Mouse (Mus musculus) intestine, embryonic 16.5 days (tissue): Measurements from ENCODE around the gene March4. TPM values are rescaled to one million over a fixed set of nuclear protein-coding genes. Genes with fewer than 3 reads are reported as not detected.

Source experiments
- ATAC-seq: fragments of 200-750 bp; cut with Nextera tagmentation; 2 replicates; pipeline ENCODE4 v1.8.0; 2017; ENCODE audit warnings: moderate TSS enrichment, moderate library complexity
- H3K27ac ChIP-seq: fragments of 300-500 bp; sonication (generic); 2 replicates; pipeline ENCODE4 v1.5.1; 2014; ENCODE audit warnings: mild to moderate bottlenecking, low read length
- H3K27me3 ChIP-seq: fragments of 300-500 bp; sonication (generic); replicated peaks from 2 replicates; pipeline ENCODE4 v1.6.1; 2014; ENCODE audit warnings: low read length, control low read depth, mixed read lengths; ENCODE audit not compliant: control insufficient read depth, insufficient read depth
- H3K36me3 ChIP-seq: fragments of 300-500 bp; sonication (generic); 2 replicates; pipeline ENCODE4 v1.6.1; 2014; ENCODE audit warnings: low read length, control low read depth; ENCODE audit not compliant: control insufficient read depth, insufficient read depth
- H3K4me1 ChIP-seq: fragments of 300-500 bp; sonication (generic); 2 replicates; pipeline ENCODE4 v1.6.1; 2014; ENCODE audit warnings: low read length, control low read depth, mixed read lengths; ENCODE audit not compliant: control insufficient read depth, insufficient read depth
- H3K4me2 ChIP-seq: fragments of 300-500 bp; sonication (generic); 2 replicates; pipeline ENCODE4 v1.6.1; 2014; ENCODE audit warnings: low read depth, low read length, control low read depth
- H3K4me3 ChIP-seq: fragments of 300-500 bp; sonication (generic); 2 replicates; pipeline ENCODE4 v1.5.1; 2014; ENCODE audit warnings: mild to moderate bottlenecking, low read length
- H3K9ac ChIP-seq: fragments of 300-500 bp; sonication (generic); 2 replicates; pipeline ENCODE4 v1.6.1; 2014; ENCODE audit warnings: low read depth, low read length
- H3K9me3 ChIP-seq: fragments of 300-500 bp; sonication (generic); 2 replicates; pipeline ENCODE4 v1.6.1; 2016; ENCODE audit warnings: low read length, control low read depth; ENCODE audit not compliant: control insufficient read depth
- WGBS: fragments of 180-500 bp; shearing (Covaris S2); extraction: QIAGEN DNeasy Blood & Tissue Kit; methylation state at CpG from one replicate; pipeline ENCODE4 v1.1.7; 2014; 5-methylcytosine and 5-hydroxymethylcytosine counted together
- polyA plus RNA-seq: library from polyadenylated mRNA; unstranded; fragments of >200 nt; fragmentation: Nextera tagmentation; extraction: Ambion mirVana; gene quantifications from 2 replicates; pipeline ENCODE4 v1.2.1, GENCODE M21; 2015

Gene March4
- polyA plus RNA-seq, 1 experiment from 2014 or later, result 0.32 TPM

DNA sequence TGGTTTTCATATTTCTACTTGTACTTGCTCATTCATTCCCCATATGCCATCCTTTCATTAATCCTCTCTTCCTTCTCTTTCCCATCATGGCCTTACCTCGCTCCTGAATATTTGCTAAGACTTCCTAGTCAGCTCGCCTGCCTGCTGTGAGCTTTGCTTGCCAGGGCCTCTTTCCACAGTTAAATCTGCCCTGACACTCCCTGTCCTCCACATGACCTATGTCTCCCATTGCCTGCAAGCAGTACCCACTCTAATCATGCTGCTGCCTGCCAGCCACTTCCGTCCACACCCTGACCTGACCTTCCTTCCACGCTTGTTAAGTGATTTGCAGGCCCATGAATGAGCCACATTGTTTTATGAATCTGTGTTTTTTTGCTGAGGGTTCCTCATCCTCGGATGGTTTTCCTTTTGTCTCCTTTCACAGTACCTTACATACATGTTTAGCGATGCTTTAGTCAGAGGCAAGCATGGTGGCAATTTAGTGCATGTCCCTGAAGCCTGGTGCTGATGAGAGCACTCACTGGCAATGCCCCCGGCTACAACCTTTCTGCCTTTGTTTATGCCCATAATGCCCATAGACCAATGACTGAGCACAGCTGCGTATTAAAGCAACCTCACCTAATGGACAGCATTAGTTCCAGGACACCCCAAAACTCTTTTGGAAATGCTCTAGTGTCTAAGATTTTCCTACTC is 122.0 kb downstream of the March4 start:
- no peaks in the 10 kb centered on the region for H3K27me3 ChIP-seq
- no peak overlapping the region for H3K4me2 ChIP-seq
- 47% methylated on average over 8 of the region's 8 CpGs for WGBS
- peaks cover 5% of the 10 kb centered on the region; the same call in 1 of the 2 replicates for H3K4me1 ChIP-seq
- no peaks in the 10 kb centered on the region for H3K9me3 ChIP-seq
- H3K27ac ChIP-seq, result 0 out of 2 replicates have a peak overlapping the region, but pooled peaks have one; percentile 18
- no peak overlapping the region for H3K4me3 ChIP-seq
- no peaks in the 10 kb centered on the region for H3K36me3 ChIP-seq
- H3K9ac ChIP-seq, result no peak overlapping the region
- ATAC-seq, result peak; percentile 84

DNA sequence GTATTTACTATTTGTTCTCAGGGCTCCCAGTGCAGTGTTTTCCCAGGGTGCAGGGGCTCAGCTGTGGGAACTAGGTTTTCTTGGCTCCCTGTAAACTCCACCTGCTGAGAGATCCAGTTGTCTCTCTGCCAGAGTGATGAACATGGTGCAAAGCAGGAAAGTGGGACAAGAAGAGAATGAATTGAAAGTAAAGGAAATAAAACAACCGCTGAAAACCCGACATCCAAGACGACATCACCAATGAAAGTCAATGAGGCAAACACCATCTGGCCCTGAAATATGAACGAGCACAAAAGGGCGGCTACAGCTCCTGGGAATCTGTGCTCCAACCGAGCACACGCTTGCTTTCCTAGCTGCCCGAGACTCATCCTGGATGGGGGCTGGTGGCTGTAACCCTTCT is 122.6 kb downstream of the March4 start:
- WGBS, result 75% methylated on average over 8 of the region's 8 CpGs
- no peak overlapping the region for H3K4me3 ChIP-seq
- H3K27me3 ChIP-seq, result no peaks in the 10 kb centered on the region
- peaks cover 5% of the 10 kb centered on the region; the same call in 1 of the 2 replicates for H3K4me1 ChIP-seq
- no peaks in the 10 kb centered on the region for H3K9me3 ChIP-seq
- peak overlapping the region; percentile 18; the same call in 1 of the 2 replicates for H3K27ac ChIP-seq
- H3K4me2 ChIP-seq, result no peak overlapping the region
- H3K36me3 ChIP-seq, result no peaks in the 10 kb centered on the region
- peak; percentile 23; the same call in 1 of the 2 replicates for ATAC-seq
- no peak overlapping the region for H3K9ac ChIP-seq

DNA sequence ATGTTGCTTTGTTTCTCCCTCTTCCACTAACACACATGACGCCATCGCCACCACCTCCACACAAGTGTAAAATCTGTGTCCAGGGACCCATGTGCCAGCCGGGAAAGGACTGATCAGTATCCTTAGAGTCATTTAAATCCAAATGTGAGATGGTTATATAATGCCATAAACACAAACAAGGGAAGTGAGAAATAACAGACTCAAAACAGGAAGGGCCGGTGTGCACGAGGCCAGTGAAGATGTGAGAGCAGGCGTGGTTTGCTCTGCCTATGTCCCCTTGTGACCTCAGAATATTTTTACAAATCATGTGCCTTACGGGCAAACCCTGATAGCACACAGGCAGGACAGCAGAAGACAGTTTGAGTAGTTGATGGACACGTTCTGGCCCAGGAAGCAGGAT is 123.5 kb downstream of the March4 start:
- no peak for ATAC-seq
- H3K4me1 ChIP-seq, result peaks cover 5% of the 10 kb centered on the region; the same call in 1 of the 2 replicates
- no peak overlapping the region for H3K27ac ChIP-seq
- H3K9me3 ChIP-seq, result no peaks in the 10 kb centered on the region
- no peaks in the 10 kb centered on the region for H3K36me3 ChIP-seq
- no peak overlapping the region for H3K4me2 ChIP-seq
- no peak overlapping the region for H3K9ac ChIP-seq
- H3K4me3 ChIP-seq, result no peak overlapping the region
- H3K27me3 ChIP-seq, result no peaks in the 10 kb centered on the region
- WGBS, result 83% methylated on average over 8 of the region's 8 CpGs

DNA sequence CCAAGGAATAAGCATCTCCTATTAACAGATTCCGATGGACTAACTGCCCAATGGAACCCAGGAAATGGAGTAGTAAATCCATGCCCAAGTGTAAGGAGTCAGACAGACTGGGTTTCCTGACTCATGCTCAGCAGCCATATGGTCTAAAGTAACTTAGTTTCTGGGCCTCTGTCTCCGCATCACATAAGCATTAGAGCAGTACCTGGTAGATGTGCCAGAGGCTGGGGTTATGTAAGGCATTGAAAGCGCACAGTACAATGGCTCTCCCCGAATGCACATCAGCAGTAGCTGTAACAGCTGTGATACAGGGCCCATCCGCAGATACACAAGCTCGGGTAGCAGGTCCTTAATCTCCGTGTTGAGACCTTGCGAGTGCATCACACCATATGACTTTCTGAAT is 125.6 kb downstream of the March4 start:
- ATAC-seq, result no peak
- 91% methylated on average over 8 of the region's 8 CpGs for WGBS
- Histone ChIP-seq H3K4me2 (no peak overlapping the region), H3K9ac (no peak overlapping the region), H3K4me1 (peaks cover 5% of the 10 kb centered on the region; the same call in 1 of the 2 replicates), H3K27me3 (no peaks in the 10 kb centered on the region), H3K27ac (no peak overlapping the region), H3K9me3 (no peaks in the 10 kb centered on the region), H3K36me3 (no peaks in the 10 kb centered on the region), H3K4me3 (no peak overlapping the region)

DNA sequence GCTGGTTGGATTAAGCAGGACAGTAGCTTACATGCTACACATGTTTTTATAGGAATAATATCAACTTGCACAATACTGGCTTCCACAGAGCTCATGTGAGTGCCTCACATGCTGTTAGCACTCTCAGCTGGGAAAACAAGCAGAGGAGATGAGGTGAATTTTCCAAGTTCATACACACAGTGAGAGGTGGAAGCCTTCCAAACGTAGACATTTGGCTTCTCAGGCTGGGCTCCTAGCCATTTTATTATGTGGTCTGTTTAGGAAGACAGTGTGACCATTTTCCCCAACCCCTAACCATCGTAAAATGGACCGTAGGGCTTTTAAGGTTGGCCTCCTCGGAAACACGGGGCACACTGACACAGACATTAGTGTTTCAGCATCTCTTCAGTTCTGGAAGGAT is 126.8 kb downstream of the March4 start:
- Histone ChIP-seq H3K4me3 (no peak overlapping the region), H3K4me2 (no peak overlapping the region), H3K27me3 (no peaks in the 10 kb centered on the region), H3K9me3 (no peaks in the 10 kb centered on the region), H3K9ac (no peak overlapping the region), H3K27ac (no peak overlapping the region), H3K36me3 (no peaks in the 10 kb centered on the region), H3K4me1 (peaks cover 5% of the 10 kb centered on the region; the same call in 1 of the 2 replicates)
- WGBS, result 71% methylated on average over 5 of the region's 5 CpGs
- ATAC-seq, result no peak

DNA sequence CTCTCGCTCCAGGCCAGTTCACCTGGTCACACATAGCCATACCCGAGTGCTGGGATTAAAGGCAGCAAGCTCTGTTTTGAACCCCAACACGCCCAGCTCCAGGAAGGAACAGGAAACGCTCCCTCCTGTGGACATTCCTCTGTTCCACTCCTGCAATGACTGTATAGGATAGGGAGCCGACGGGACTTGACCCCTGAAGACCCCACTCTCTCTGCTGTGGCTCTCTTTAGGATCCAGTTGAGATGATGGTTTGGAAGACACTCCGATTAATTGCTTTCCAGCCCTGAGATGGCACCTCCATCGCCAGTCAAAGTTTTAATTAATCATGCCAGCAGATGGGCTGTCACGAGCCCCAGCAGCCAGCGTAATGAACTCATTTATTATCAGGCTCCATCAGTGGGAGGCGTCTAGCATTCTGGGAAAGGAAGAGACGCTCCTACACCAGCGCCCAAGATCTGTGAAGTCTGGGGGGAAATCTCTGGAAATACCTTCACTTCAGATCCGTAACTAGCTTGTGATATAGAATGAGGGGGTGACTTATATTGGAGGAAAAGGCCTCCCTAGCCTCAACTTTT is 130.1 kb downstream of the March4 start:
- H3K4me1 ChIP-seq, result no peaks in the 10 kb centered on the region
- 65% methylated on average over 14 of the region's 14 CpGs for WGBS
- H3K9ac ChIP-seq, result no peak overlapping the region
- H3K4me2 ChIP-seq, result no peak overlapping the region
- no peak overlapping the region for H3K4me3 ChIP-seq
- no peaks in the 10 kb centered on the region for H3K36me3 ChIP-seq
- H3K27ac ChIP-seq, result no peak overlapping the region
- no peaks in the 10 kb centered on the region for H3K27me3 ChIP-seq
- no peaks in the 10 kb centered on the region for H3K9me3 ChIP-seq
- no peak for ATAC-seq

- no peaks in the 10 kb centered on the region for H3K36me3 ChIP-seq
- no peak for ATAC-seq
- no peaks in the 10 kb centered on the region for H3K27me3 ChIP-seq
- H3K4me2 ChIP-seq, result no peak overlapping the region
- no peaks in the 10 kb centered on the region for H3K9me3 ChIP-seq
- no peak overlapping the region for H3K9ac ChIP-seq
- H3K27ac ChIP-seq, result no peak overlapping the region
- H3K4me1 ChIP-seq, result peaks cover 9% of the 10 kb centered on the region; the same call in 1 of the 2 replicates
- no peak overlapping the region for H3K4me3 ChIP-seq
- WGBS, result 59% methylated on average over 8 of the region's 8 CpGs
These were observed 135.2 kb downstream of the March4 start for GRCm38 (mm10) chr1:72401331-72402069.

- H3K27ac ChIP-seq, result no peak overlapping the region
- no peak overlapping the region for H3K4me2 ChIP-seq
- WGBS, result 74% methylated on average over 9 of the region's 9 CpGs
- no peaks in the 10 kb centered on the region for H3K27me3 ChIP-seq
- H3K9me3 ChIP-seq, result no peaks in the 10 kb centered on the region
- H3K4me3 ChIP-seq, result no peak overlapping the region
- H3K36me3 ChIP-seq, result 0 out of 2 replicates have a peak, but pooled peaks cover 2% of the 10 kb centered on the region
- no peak for ATAC-seq
- H3K9ac ChIP-seq, result no peak overlapping the region
- H3K4me1 ChIP-seq, result peaks cover 9% of the 10 kb centered on the region; the same call in 1 of the 2 replicates
These were observed 136.1 kb downstream of the March4 start for GRCm38 (mm10) chr1:72400616-72401015.

DNA sequence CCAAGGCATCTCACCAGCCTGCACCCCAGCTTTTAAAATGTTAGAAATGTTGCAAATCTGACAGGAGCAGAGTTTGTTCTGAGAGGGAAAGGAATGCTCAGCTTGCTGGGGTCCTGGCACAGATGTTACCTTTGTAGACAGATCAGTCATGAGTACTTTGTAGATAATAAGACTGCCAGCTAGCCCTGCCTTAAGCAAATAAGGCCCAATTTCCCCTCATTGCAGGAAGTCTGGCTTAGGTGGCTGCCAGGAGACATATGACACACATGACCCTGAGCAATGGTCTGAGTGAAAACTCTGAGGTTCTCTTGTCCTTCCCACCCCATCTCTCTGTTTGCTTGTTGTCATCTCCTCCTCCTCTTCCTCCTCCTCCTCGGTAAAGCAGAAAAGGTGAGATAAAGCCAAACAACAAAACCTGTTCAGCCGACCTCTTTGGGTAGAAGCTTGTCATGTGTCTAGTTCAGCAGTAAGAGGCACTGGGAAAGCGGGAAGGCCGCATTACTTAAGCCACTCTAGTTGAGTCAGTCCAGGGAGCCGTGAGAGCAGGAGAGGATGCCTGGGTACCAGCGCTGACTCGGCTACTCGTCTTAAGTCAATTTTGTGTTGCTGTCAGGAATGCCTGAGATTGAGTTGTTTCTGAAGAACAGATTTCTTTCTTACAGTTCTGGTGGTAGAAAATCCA is 136.9 kb downstream of the March4 start:
- ATAC-seq, result peak; percentile 69
- WGBS, result 71% methylated on average over 8 of the region's 8 CpGs

More for the DNA sequence above, 136.9 kb downstream of the March4 start:
- no peak overlapping the region for H3K9ac ChIP-seq
- no peak overlapping the region for H3K4me2 ChIP-seq
- no peak overlapping the region for H3K4me3 ChIP-seq
- H3K36me3 ChIP-seq, result 0 out of 2 replicates have a peak, but pooled peaks cover 4% of the 10 kb centered on the region
- H3K27ac ChIP-seq, result no peak overlapping the region
- peaks cover 9% of the 10 kb centered on the region; the same call in 1 of the 2 replicates for H3K4me1 ChIP-seq
- H3K27me3 ChIP-seq, result no peaks in the 10 kb centered on the region
- H3K9me3 ChIP-seq, result no peaks in the 10 kb centered on the region
